Mouse (Mus musculus) midbrain, embryonic 11.5 days (tissue): ENCODE measurements around the gene Spata1. TPM values are rescaled to one million over a fixed set of nuclear protein-coding genes. Genes with fewer than 3 reads are reported as not detected.

Experiments used
- ATAC-seq: fragments of 200-750 bp; cut with Nextera tagmentation; 2 replicates; pipeline ENCODE4 v1.8.0; 2017; ENCODE audit warnings: moderate TSS enrichment, moderate library complexity; ENCODE audit not compliant: low FRiP score
- DNase-seq: peaks from one replicate; pipeline ENCODE4 v3.0.0; 2015; ENCODE audit warnings: low spot score; ENCODE audit errors: missing footprints
- H3K27ac ChIP-seq: fragments of 300-500 bp; sonication (generic); 2 replicates; pipeline ENCODE4 v1.5.1; 2014; ENCODE audit warnings: low read depth, low read length
- H3K27me3 ChIP-seq: fragments of 300-500 bp; sonication (generic); 2 replicates; pipeline ENCODE4 v1.6.1; 2014; ENCODE audit warnings: mild to moderate bottlenecking, low read length, moderate library complexity, mixed read lengths; ENCODE audit not compliant: control insufficient read depth, insufficient read depth
- H3K36me3 ChIP-seq: fragments of 300-500 bp; sonication (generic); 2 replicates; pipeline ENCODE4 v1.6.1; 2014; ENCODE audit warnings: mild to moderate bottlenecking, low read length, moderate library complexity, mixed read lengths; ENCODE audit not compliant: control insufficient read depth, insufficient read depth
- H3K4me1 ChIP-seq: fragments of 300-500 bp; sonication (generic); 2 replicates; pipeline ENCODE4 v1.6.1; 2014; ENCODE audit warnings: low read length; ENCODE audit not compliant: control insufficient read depth, insufficient read depth
- H3K4me2 ChIP-seq: fragments of 300-500 bp; sonication (generic); 2 replicates; pipeline ENCODE4 v1.6.1; 2014; ENCODE audit warnings: mild to moderate bottlenecking, moderate library complexity
- H3K4me3 ChIP-seq: fragments of 300-500 bp; sonication (generic); 2 replicates; pipeline ENCODE4 v1.5.1; 2014; ENCODE audit warnings: low read depth, low read length
- H3K9ac ChIP-seq: fragments of 300-500 bp; sonication (generic); 2 replicates; pipeline ENCODE4 v1.6.1; 2014; ENCODE audit warnings: low read length
- H3K9me3 ChIP-seq: fragments of 300-500 bp; sonication (generic); 2 replicates; pipeline ENCODE4 v1.6.1; 2016; ENCODE audit warnings: low read length; ENCODE audit not compliant: control insufficient read depth
- WGBS: fragments of 180-500 bp; shearing (Covaris S2); extraction: QIAGEN DNeasy Blood & Tissue Kit; methylation state at CpG from one replicate; pipeline ENCODE4 v1.1.7; 2014; 5-methylcytosine and 5-hydroxymethylcytosine counted together
- polyA plus RNA-seq: library from polyadenylated mRNA; unstranded; fragments of >200 nt; fragmentation: Nextera tagmentation; extraction: Ambion mirVana; gene quantifications from 2 replicates; pipeline ENCODE4 v1.2.1, GENCODE M21; 2014

Gene Spata1
- polyA plus RNA-seq, 1 experiment from 2014 or later: 3.4 TPM

DNA sequence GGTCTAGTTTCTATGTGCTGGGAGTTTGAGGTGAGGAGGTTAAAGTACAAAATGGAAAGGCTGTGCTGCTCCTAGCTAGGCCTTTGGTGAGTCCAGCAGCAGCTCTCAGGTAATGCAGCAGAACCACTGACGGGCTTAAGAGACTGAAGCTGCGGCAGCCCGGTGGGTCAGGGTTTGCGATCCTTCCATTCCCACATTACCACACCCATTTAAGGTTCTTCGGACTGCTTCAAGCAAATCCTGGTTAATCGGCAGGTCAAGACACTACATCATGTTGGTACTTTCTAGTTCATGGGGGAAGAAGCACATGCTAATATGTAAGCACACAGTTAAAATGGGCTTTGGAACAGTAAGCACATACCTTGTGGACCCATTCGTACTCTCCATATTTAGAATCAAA lies 7.2 kb upstream of the Spata1 start:
- WGBS: 95% methylated on average over 7 of the region's 7 CpGs

DNA sequence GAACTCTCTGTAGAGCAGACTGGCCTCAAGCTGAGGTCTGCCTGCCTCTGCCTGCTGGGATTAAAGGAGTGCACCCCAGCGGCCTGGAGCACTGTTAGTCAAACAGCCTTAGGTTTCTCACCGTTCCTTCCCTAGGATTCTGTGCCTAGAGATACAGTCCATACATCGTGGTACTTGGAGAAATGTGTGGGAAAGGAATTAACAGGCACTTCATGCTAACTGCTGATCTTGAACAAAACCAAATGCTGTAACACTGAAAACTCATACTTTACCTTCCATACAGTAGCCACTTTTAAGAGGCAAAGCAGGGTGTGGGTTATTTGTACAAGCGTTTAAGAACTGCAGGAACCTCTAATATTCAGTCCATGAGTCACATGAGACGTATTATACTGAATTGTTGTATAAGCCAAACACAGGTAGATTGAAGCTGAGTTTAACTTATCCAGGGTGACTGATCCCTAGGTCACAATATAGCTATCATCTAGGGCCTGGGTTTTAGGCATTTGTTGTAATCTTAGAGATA lies 2.1 kb upstream of the Spata1 start:
- H3K9ac ChIP-seq: peak overlapping the region; percentile 91
- WGBS: 62% methylated on average over 5 of the region's 5 CpGs

More for the DNA sequence above, 7.2 kb upstream of the Spata1 start:
- H3K27me3 ChIP-seq: no peaks in the 10 kb centered on the region
- H3K9me3 ChIP-seq: no peaks in the 10 kb centered on the region
- H3K36me3 ChIP-seq: peaks cover 24% of the 10 kb centered on the region
- no peak overlapping the region for H3K4me3 ChIP-seq
- H3K27ac ChIP-seq: no peak overlapping the region
- ATAC-seq (no peak), DNase-seq (no peak)
- H3K9ac ChIP-seq: no peak overlapping the region
- H3K4me1 ChIP-seq: peaks cover 4% of the 10 kb centered on the region
- no peak overlapping the region for H3K4me2 ChIP-seq

GRCm38 (mm10) chr3:146500810-146501201 lies 1.3 kb upstream of the Spata1 start:
- Histone ChIP-seq H3K4me1 (peaks cover 14% of the 10 kb centered on the region), H3K9ac (peak overlapping the region; percentile 91), H3K27ac (no peak overlapping the region), H3K27me3 (no peaks in the 10 kb centered on the region), H3K9me3 (no peaks in the 10 kb centered on the region), H3K4me2 (peak overlapping the region; percentile 80), H3K4me3 (peak overlapping the region; percentile 83), H3K36me3 (peaks cover 7% of the 10 kb centered on the region)
- ATAC-seq (no peak), DNase-seq (peak; percentile 90)
- WGBS: 14% methylated on average over 5 of the region's 5 CpGs

More for the DNA sequence above, 2.1 kb upstream of the Spata1 start:
- H3K4me2 ChIP-seq: peak overlapping the region; percentile 80
- H3K9me3 ChIP-seq: no peaks in the 10 kb centered on the region
- no peak overlapping the region for H3K27ac ChIP-seq
- peaks cover 9% of the 10 kb centered on the region for H3K36me3 ChIP-seq
- peak overlapping the region; percentile 83 for H3K4me3 ChIP-seq
- DNase-seq (no peak), ATAC-seq (no peak)
- H3K4me1 ChIP-seq: peaks cover 14% of the 10 kb centered on the region
- H3K27me3 ChIP-seq: no peaks in the 10 kb centered on the region

GRCm38 (mm10) chr3:146500003-146500809 lies 653 bp upstream of the Spata1 start:
- Histone ChIP-seq H3K4me3 (peak overlapping the region; percentile 83), H3K9me3 (no peaks in the 10 kb centered on the region), H3K4me2 (peak overlapping the region; percentile 80), H3K9ac (peak overlapping the region; percentile 91), H3K27me3 (no peaks in the 10 kb centered on the region), H3K4me1 (peaks cover 14% of the 10 kb centered on the region), H3K27ac (peak overlapping the region; percentile 81), H3K36me3 (peaks cover 2% of the 10 kb centered on the region; the same call in 1 of the 2 replicates)
- DNase-seq (peak; percentile 96), ATAC-seq (peak; percentile 83)
- WGBS: under 1% methylated on average over 57 of the region's 57 CpGs

DNA sequence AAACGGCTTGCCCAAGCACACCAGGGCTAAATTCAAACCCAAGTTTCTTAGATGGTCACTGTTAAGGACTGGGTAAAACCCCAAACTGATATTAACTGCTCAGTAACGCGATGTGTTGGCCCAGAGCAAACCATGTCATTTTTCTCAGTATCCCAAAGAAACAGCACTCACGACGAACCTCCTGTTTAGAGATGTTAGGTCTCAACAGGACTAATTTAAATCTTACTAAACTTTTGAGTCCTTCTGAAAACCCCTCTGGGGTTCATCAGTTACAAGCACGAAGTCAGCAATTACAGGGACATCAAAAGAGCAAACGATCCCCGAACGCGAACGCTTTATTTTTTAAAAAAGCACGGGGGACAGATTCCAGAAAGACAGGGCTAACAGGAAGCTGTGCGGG lies 564 bp downstream of the Spata1 start:
- H3K9me3 ChIP-seq: no peaks in the 10 kb centered on the region
- 5% methylated on average over 13 of the region's 13 CpGs for WGBS
- H3K9ac ChIP-seq: peak overlapping the region; percentile 91
- H3K4me2 ChIP-seq: peak overlapping the region; percentile 80
- no peaks in the 10 kb centered on the region for H3K27me3 ChIP-seq
- H3K27ac ChIP-seq: peak overlapping the region; percentile 57; the same call in 1 of the 2 replicates
- ATAC-seq (no peak), DNase-seq (peak; percentile 93)
- peak overlapping the region; percentile 83 for H3K4me3 ChIP-seq
- H3K4me1 ChIP-seq: peaks cover 14% of the 10 kb centered on the region
- H3K36me3 ChIP-seq: peaks cover 2% of the 10 kb centered on the region; the same call in 1 of the 2 replicates

- ATAC-seq (no peak), DNase-seq (no peak)
- H3K9ac ChIP-seq: no peak overlapping the region
- H3K4me3 ChIP-seq: no peak overlapping the region
- H3K36me3 ChIP-seq: no peaks in the 10 kb centered on the region
- no peak overlapping the region for H3K27ac ChIP-seq
- 23% methylated on average over 8 of the region's 8 CpGs for WGBS
- no peaks in the 10 kb centered on the region for H3K27me3 ChIP-seq
- H3K4me2 ChIP-seq: no peak overlapping the region
- no peaks in the 10 kb centered on the region for H3K9me3 ChIP-seq
- H3K4me1 ChIP-seq: no peaks in the 10 kb centered on the region
These were observed 4.6 kb downstream of the Spata1 start for GRCm38 (mm10) chr3:146494941-146495340.

GRCm38 (mm10) chr3:146486464-146486863 lies 13.1 kb downstream of the Spata1 start:
- H3K4me3 ChIP-seq: no peak overlapping the region
- H3K27ac ChIP-seq: no peak overlapping the region
- no peaks in the 10 kb centered on the region for H3K4me1 ChIP-seq
- H3K9me3 ChIP-seq: no peaks in the 10 kb centered on the region
- H3K9ac ChIP-seq: no peak overlapping the region
- no peaks in the 10 kb centered on the region for H3K27me3 ChIP-seq
- WGBS: 84% methylated on average over 4 of the region's 4 CpGs
- no peak overlapping the region for H3K4me2 ChIP-seq
- no peak for ATAC-seq
- H3K36me3 ChIP-seq: no peaks in the 10 kb centered on the region
- DNase-seq: no peak

GRCm38 (mm10) chr3:146482044-146482443 lies 17.5 kb downstream of the Spata1 start:
- no peak overlapping the region for H3K9ac ChIP-seq
- 79% methylated on average over 2 of the region's 2 CpGs for WGBS
- H3K36me3 ChIP-seq: no peaks in the 10 kb centered on the region
- H3K4me1 ChIP-seq: no peaks in the 10 kb centered on the region
- H3K9me3 ChIP-seq: no peaks in the 10 kb centered on the region
- ATAC-seq (no peak), DNase-seq (no peak)
- H3K4me2 ChIP-seq: no peak overlapping the region
- H3K27me3 ChIP-seq: no peaks in the 10 kb centered on the region
- no peak overlapping the region for H3K4me3 ChIP-seq
- H3K27ac ChIP-seq: no peak overlapping the region

- H3K4me3 ChIP-seq: no peak overlapping the region
- ATAC-seq (no peak), DNase-seq (no peak)
- no peaks in the 10 kb centered on the region for H3K9me3 ChIP-seq
- no peak overlapping the region for H3K9ac ChIP-seq
- H3K36me3 ChIP-seq: no peaks in the 10 kb centered on the region
- H3K4me1 ChIP-seq: no peaks in the 10 kb centered on the region
- no peak overlapping the region for H3K4me2 ChIP-seq
- H3K27ac ChIP-seq: no peak overlapping the region
- 87% methylated on average over 3 of the region's 3 CpGs for WGBS
- H3K27me3 ChIP-seq: no peaks in the 10 kb centered on the region
These were observed 25.1 kb downstream of the Spata1 start for GRCm38 (mm10) chr3:146474428-146474827.
